8 mouse cellular contexts compared by ENCODE assay signal in the genomic region with DNA sequence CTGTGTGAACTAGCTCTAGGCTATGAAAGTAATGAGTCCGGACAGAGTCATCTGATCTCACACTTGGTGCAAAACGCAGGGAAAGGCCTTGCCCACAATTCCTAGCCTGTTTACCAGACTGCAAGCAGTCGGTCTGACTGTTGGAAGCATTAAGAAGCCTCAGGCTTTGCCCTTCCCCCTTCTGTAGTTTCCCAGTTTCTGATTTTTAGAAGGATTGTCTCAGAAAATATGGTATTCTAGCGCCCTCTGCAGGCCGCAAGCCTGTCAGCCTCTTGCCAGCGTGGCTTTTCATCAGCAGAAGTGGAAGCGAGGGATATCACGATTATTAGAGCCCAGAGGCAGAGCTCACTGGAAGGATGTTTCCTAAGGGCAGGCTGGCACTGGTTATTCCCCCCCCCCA.
A peak's percentile ranks its signal among the peaks of the same experiment; 100 is the strongest.
DNase-seq lines count a peak whose midpoint lies in the region; ATAC-seq lines count a peak whose summit lies in the region.

No protein-coding gene starts in this region.

- WGBS in embryonic facial prominence, embryonic 11.5 days: 2% methylated on average over 8 of the region's 8 CpGs
- WGBS in limb, embryonic 10.5 days: 1% methylated on average over 8 of the region's 8 CpGs
- WGBS in midbrain, embryonic 16.5 days: 3% methylated on average over 8 of the region's 8 CpGs

- H3K9ac ChIP-seq in embryonic facial prominence, embryonic 11.5 days (replicated peaks; ENCODE audit: low read length): no peak overlapping the region
- no peak overlapping the region for H3K9ac ChIP-seq in midbrain, embryonic 16.5 days (ENCODE audit: low read depth, low read length)

- no peak; the same call in 1 of the 2 replicates for ATAC-seq in embryonic facial prominence, embryonic 11.5 days (replicated peaks; ENCODE audit: insufficient number of reproducible peaks, low FRiP score, low TSS enrichment, low read depth)
- peak; percentile 73; the same call in 1 of the 2 replicates for ATAC-seq in midbrain, embryonic 16.5 days

- H3K4me1 ChIP-seq in embryonic facial prominence, embryonic 11.5 days (ENCODE audit: control insufficient read depth, insufficient read depth, low read length): no peaks in the 10 kb centered on the region
- peaks cover 74% of the 10 kb centered on the region for H3K4me1 ChIP-seq in limb, embryonic 10.5 days
- H3K4me1 ChIP-seq in midbrain, embryonic 16.5 days (ENCODE audit: control insufficient read depth, insufficient read depth, low read length): peaks cover 18% of the 10 kb centered on the region

- no peak overlapping the region for H3K4me3 ChIP-seq in embryonic facial prominence, embryonic 11.5 days (ENCODE audit: low read depth, low read length)
- H3K4me3 ChIP-seq in limb, embryonic 10.5 days: no peak overlapping the region
- no peak overlapping the region for H3K4me3 ChIP-seq in midbrain, embryonic 16.5 days (ENCODE audit: low read depth, low read length)

- DNase-seq in 416B (ENCODE audit: low read depth): peak; percentile 88
- peak; percentile 81 for DNase-seq in adrenal gland, postnatal 25 days
- peak; percentile 94 for DNase-seq in embryonic facial prominence, embryonic 11.5 days (ENCODE audit: low spot score)
- peak; percentile 96 for DNase-seq in heart, adult 11 months
- DNase-seq in kidney, adult 18-20 months: peak; percentile 83
- peak; percentile 92 for DNase-seq in limb, embryonic 10.5 days (ENCODE audit: low spot score)
- DNase-seq in spleen, postnatal 10 days (ENCODE audit: low spot score in 2 of 2): peak; percentile 54 to 80

- H3K27me3 ChIP-seq in embryonic facial prominence, embryonic 11.5 days (ENCODE audit: control insufficient read depth, insufficient read depth, low read length): no peaks in the 10 kb centered on the region
- H3K27me3 ChIP-seq in limb, embryonic 10.5 days (ENCODE audit: low read depth, poor library complexity, severe bottlenecking): peaks cover 52% of the 10 kb centered on the region
- H3K27me3 ChIP-seq in midbrain, embryonic 16.5 days (ENCODE audit: control insufficient read depth, insufficient read depth, low read depth, low read length): no peaks in the 10 kb centered on the region

- H3K27ac ChIP-seq in embryonic facial prominence, embryonic 11.5 days (replicated peaks; ENCODE audit: low read depth, low read length): no peak overlapping the region
- peak overlapping the region; percentile 63; the same call in 1 of the 2 replicates for H3K27ac ChIP-seq in limb, embryonic 10.5 days
- H3K27ac ChIP-seq in midbrain, embryonic 16.5 days (ENCODE audit: low read length): no peak overlapping the region

- H3K36me3 ChIP-seq in embryonic facial prominence, embryonic 11.5 days (replicated peaks; ENCODE audit: control insufficient read depth, insufficient read depth, low read depth, low read length): no peaks in the 10 kb centered on the region
- no peaks in the 10 kb centered on the region for H3K36me3 ChIP-seq in limb, embryonic 10.5 days
- H3K36me3 ChIP-seq in midbrain, embryonic 16.5 days (ENCODE audit: control insufficient read depth, insufficient read depth, low read length): no peaks in the 10 kb centered on the region

- H3K4me2 ChIP-seq in embryonic facial prominence, embryonic 11.5 days (ENCODE audit: low read depth, low read length): no peak overlapping the region
- no peak overlapping the region for H3K4me2 ChIP-seq in midbrain, embryonic 16.5 days (ENCODE audit: low read length)

- H3K9me3 ChIP-seq in embryonic facial prominence, embryonic 11.5 days (replicated peaks; ENCODE audit: control insufficient read depth, low read length): no peaks in the 10 kb centered on the region
- H3K9me3 ChIP-seq in limb, embryonic 10.5 days (replicated peaks): no peaks in the 10 kb centered on the region
- no peaks in the 10 kb centered on the region for H3K9me3 ChIP-seq in midbrain, embryonic 16.5 days (replicated peaks; ENCODE audit: control insufficient read depth, low read length, poor library complexity, severe bottlenecking)
